Mouse (Mus musculus) MEL (cell line): ENCODE measurements around the gene Mrps21.
"Not testable (repeated sequence)": the region's sequence is repeated elsewhere in the genome, so short reads cannot be mapped to it uniquely, and the experiment has no call there.

Source experiments
- CTCF ChIP-seq, 3 experiments: IDR thresholded peaks in 2 of 3; conservative IDR thresholded peaks in 1 of 3; 2 replicates each; pipeline ENCODE4 v1.5.1; 2011 to 2012; ENCODE audit warnings: low read length in 3 of 3, low read depth in 2 of 3, mild to moderate bottlenecking in 2 of 3, improper control_type of control experiment in 1 of 3, inconsistent platforms in 1 of 3, mixed read lengths in 1 of 3, moderate library complexity in 1 of 3; ENCODE audit not compliant: control insufficient read depth in 1 of 3, insufficient read depth in 1 of 3, poor library complexity in 1 of 3, severe bottlenecking in 1 of 3
- JUND ChIP-seq: IDR thresholded peaks from 2 replicates; pipeline ENCODE4 v1.6.1; 2011; ENCODE audit warnings: low read depth, mild to moderate bottlenecking, improper control_type of control experiment, low read length
- MAX ChIP-seq: IDR thresholded peaks from 2 replicates; pipeline ENCODE4 v1.6.1; 2011; ENCODE audit warnings: low read length, improper control_type of control experiment
- MEF2A ChIP-seq: IDR thresholded peaks from 2 replicates; pipeline ENCODE4 v1.6.1; 2014; ENCODE audit warnings: low read depth, mild to moderate bottlenecking, inconsistent platforms, low read length, improper control_type of control experiment; ENCODE audit not compliant: poor library complexity, insufficient replicate concordance, severe bottlenecking; ENCODE audit errors: extremely low read depth
- NELFE ChIP-seq: IDR thresholded peaks from 2 replicates; pipeline ENCODE4 v1.6.1; 2011; ENCODE audit warnings: low read depth, low read length, improper control_type of control experiment
- POLR2A ChIP-seq, 2 experiments: IDR thresholded peaks; 2 replicates each; pipeline ENCODE4 v1.6.1; 2011 to 2012; ENCODE audit warnings: low read length in 2 of 2, mild to moderate bottlenecking in 2 of 2, control low read depth in 1 of 2, improper control_type of control experiment in 1 of 2, low read depth in 1 of 2, moderate library complexity in 1 of 2; ENCODE audit not compliant: control insufficient read depth in 1 of 2, insufficient read depth in 1 of 2, poor library complexity in 1 of 2
- POLR2AphosphoS2 ChIP-seq: IDR thresholded peaks from 2 replicates; pipeline ENCODE4 v1.6.1; 2011; ENCODE audit warnings: low read length, improper control_type of control experiment
- SIN3A ChIP-seq: IDR thresholded peaks from 2 replicates; pipeline ENCODE4 v1.6.1; 2012; ENCODE audit warnings: low read length, improper control_type of control experiment, inconsistent platforms
- TBP ChIP-seq: IDR thresholded peaks from 2 replicates; pipeline ENCODE4 v1.8.0; 2011; ENCODE audit warnings: low read depth, low read length, improper control_type of control experiment
- ZKSCAN1 ChIP-seq: IDR thresholded peaks from 2 replicates; pipeline ENCODE4 v1.6.1; 2012; ENCODE audit warnings: low read depth, mild to moderate bottlenecking, inconsistent platforms, low read length, improper control_type of control experiment, moderate library complexity
- ZNF384 ChIP-seq: IDR thresholded peaks from 2 replicates; pipeline ENCODE4 v1.6.1; 2012; ENCODE audit warnings: low read depth, mild to moderate bottlenecking, inconsistent platforms, low read length, improper control_type of control experiment

GRCm38 (mm10) chr3:95920532-95920931, 49.2 kb upstream of the Mrps21 start:
- TF ChIP-seq CTCF (IDR thresholded peaks at IDR 0.05 in 2 of 3, conservative IDR thresholded peaks at IDR 0.05 in 1 of 3; ENCODE audit: control insufficient read depth in 1 of 3, insufficient read depth in 1 of 3, low read depth in 2 of 3, low read length in 3 of 3, poor library complexity in 1 of 3, severe bottlenecking in 1 of 3); POLR2A (IDR thresholded peaks at IDR 0.05; ENCODE audit: control insufficient read depth in 1 of 2, insufficient read depth in 1 of 2, low read depth in 1 of 2, low read length in 2 of 2, poor library complexity in 1 of 2); JUND; ZNF384; TBP; MAX; POLR2AphosphoS2; ZKSCAN1; NELFE; SIN3A; MEF2A: not testable (repeated sequence)
